Mouse (Mus musculus): Measurements from ENCODE around the gene 2810006K23Rik.
"Not testable (repeated sequence)": the region's sequence is repeated elsewhere in the genome, so short reads cannot be mapped to it uniquely, and the experiment has no call there.

The 2810006K23Rik gene

GRCm38 (mm10) chr5:124327510-124328364, at the start of gene 2810006K23Rik, which contains the start of gene Mphosph9:
Gene 2810006K23Rik, plus strand, starts transcription at chr5:124328089.
Gene Mphosph9, minus strand, starts transcription at chr5:124327972.
- DNase-seq, result peak; percentile 100

GRCm38 (mm10) chr5:124282854-124283253, 45.0 kb upstream of the 2810006K23Rik start:
- DNase-seq, result no peak

- peak; percentile 24 to 32 for DNase-seq
Observed at GRCm38 (mm10) chr5:124284330-124284729, 43.6 kb upstream of the 2810006K23Rik start.

- DNase-seq, result no peak
Observed at GRCm38 (mm10) chr5:124287616-124288247, 40.2 kb upstream of the 2810006K23Rik start.

- DNase-seq, result no peak
Observed at GRCm38 (mm10) chr5:124290216-124290615, 37.7 kb upstream of the 2810006K23Rik start.

- DNase-seq, result no peak
Observed at GRCm38 (mm10) chr5:124293967-124294366, 33.9 kb upstream of the 2810006K23Rik start.

- no peak for DNase-seq
Observed at GRCm38 (mm10) chr5:124296475-124296874, 31.4 kb upstream of the 2810006K23Rik start.

GRCm38 (mm10) chr5:124299307-124299706, 28.6 kb upstream of the 2810006K23Rik start:
- peak; percentile 39 to 45 for DNase-seq

GRCm38 (mm10) chr5:124300132-124300531, 27.8 kb upstream of the 2810006K23Rik start:
- DNase-seq, result no peak

GRCm38 (mm10) chr5:124302853-124303252, 25.0 kb upstream of the 2810006K23Rik start:
- DNase-seq, result not testable (repeated sequence)

GRCm38 (mm10) chr5:124309155-124309554, 18.7 kb upstream of the 2810006K23Rik start:
- DNase-seq, result no peak

- DNase-seq, result no peak
Observed at GRCm38 (mm10) chr5:124310091-124310490, 17.8 kb upstream of the 2810006K23Rik start.

GRCm38 (mm10) chr5:124315498-124315897, 12.4 kb upstream of the 2810006K23Rik start:
- peak; percentile 21 to 46 for DNase-seq

GRCm38 (mm10) chr5:124315941-124316340, 11.9 kb upstream of the 2810006K23Rik start:
- DNase-seq, result peak; percentile 70 to 85

- no peak for DNase-seq
Observed at GRCm38 (mm10) chr5:124317648-124318047, 10.2 kb upstream of the 2810006K23Rik start.

- peak; percentile 20 to 45 for DNase-seq
Observed at GRCm38 (mm10) chr5:124326829-124327228, 1.1 kb upstream of the 2810006K23Rik start.

- no peak for DNase-seq
Observed at GRCm38 (mm10) chr5:124330086-124330485, 2.2 kb downstream of the 2810006K23Rik start.

GRCm38 (mm10) chr5:124334392-124334791, 6.5 kb downstream of the 2810006K23Rik start:
- peak; percentile 79 to 84 for DNase-seq

- DNase-seq, result no peak
Observed at GRCm38 (mm10) chr5:124337103-124337502, 9.2 kb downstream of the 2810006K23Rik start.

- peak; percentile 53 to 62 for DNase-seq
Observed at GRCm38 (mm10) chr5:124337909-124338308, 10.0 kb downstream of the 2810006K23Rik start.

GRCm38 (mm10) chr5:124338791-124339190, 10.9 kb downstream of the 2810006K23Rik start:
- DNase-seq, result peak; percentile 78 to 82

GRCm38 (mm10) chr5:124341753-124342339, 14.0 kb downstream of the 2810006K23Rik start:
- DNase-seq, result not testable (repeated sequence)

- DNase-seq, result no peak
Observed at GRCm38 (mm10) chr5:124342897-124343296, 15.0 kb downstream of the 2810006K23Rik start.
